Mouse (Mus musculus): ENCODE measurements around the gene S100a11. TPM values are rescaled to one million over a fixed set of nuclear protein-coding genes. Genes with fewer than 3 reads are reported as not detected.

S100a11 gene
- polyA plus RNA-seq, 1 experiment from 2014 or later = 2,093 TPM

GRCm38 (mm10) chr3:93548541-93549266 is 28.4 kb downstream of the S100a11 start:
- DNase-seq (ENCODE audit: low spot score) (no peak), ATAC-seq (ENCODE audit: low FRiP score, low TSS enrichment) (no peak)
- H3K36me3 ChIP-seq (ENCODE audit: control insufficient read depth, insufficient read depth, low read length) = no peaks in the 10 kb centered on the region
- no peak overlapping the region for H3K4me3 ChIP-seq (ENCODE audit: low read depth, low read length)
- H3K9ac ChIP-seq (ENCODE audit: low read length) = no peak overlapping the region
- 57% methylated on average over 5 of the region's 6 CpGs for WGBS
- no peaks in the 10 kb centered on the region for H3K9me3 ChIP-seq (ENCODE audit: control insufficient read depth, low read length)
- no peaks in the 10 kb centered on the region for H3K27me3 ChIP-seq (ENCODE audit: control insufficient read depth, insufficient read depth, low read length)
- no peak overlapping the region for H3K4me2 ChIP-seq (replicated peaks; ENCODE audit: low read depth)
- H3K27ac ChIP-seq (replicated peaks) = no peak overlapping the region
- no peaks in the 10 kb centered on the region for H3K4me1 ChIP-seq (replicated peaks; ENCODE audit: control insufficient read depth, insufficient read depth)
- no peak for TF ChIP-seq CTCF (IDR thresholded peaks at IDR 0.05; ENCODE audit: low read depth)
- no peak for TF ChIP-seq EP300 (optimal IDR thresholded peaks at IDR 0.05)

- WGBS = 58% methylated on average over 4 of the region's 4 CpGs
Observed at GRCm38 (mm10) chr3:93549986-93550385, 29.7 kb downstream of the S100a11 start.

GRCm38 (mm10) chr3:93551950-93552901 is 31.9 kb downstream of the S100a11 start:
- Histone ChIP-seq H3K4me2 (replicated peaks; ENCODE audit: low read depth) (no peak overlapping the region), H3K9ac (ENCODE audit: low read length) (no peak overlapping the region), H3K4me3 (ENCODE audit: low read depth, low read length) (no peak overlapping the region), H3K4me1 (replicated peaks; ENCODE audit: control insufficient read depth, insufficient read depth) (peaks cover 5% of the 10 kb centered on the region; the same call in 1 of the 2 replicates), H3K27me3 (ENCODE audit: control insufficient read depth, insufficient read depth, low read length) (no peaks in the 10 kb centered on the region), H3K27ac (replicated peaks) (peak overlapping the region; percentile 30; the same call in 1 of the 2 replicates), H3K9me3 (ENCODE audit: control insufficient read depth, low read length) (no peaks in the 10 kb centered on the region), H3K36me3 (ENCODE audit: control insufficient read depth, insufficient read depth, low read length) (no peaks in the 10 kb centered on the region)
- WGBS = 81% methylated on average over 5 of the region's 5 CpGs
- ATAC-seq (ENCODE audit: low FRiP score, low TSS enrichment) = no peak
- TF ChIP-seq EP300 (optimal IDR thresholded peaks at IDR 0.05) = no peak
- DNase-seq (ENCODE audit: low spot score) = no peak

More at GRCm38 (mm10) chr3:93549986-93550385, 29.7 kb downstream of the S100a11 start:
- Histone ChIP-seq H3K9me3 (ENCODE audit: control insufficient read depth, low read length) (no peaks in the 10 kb centered on the region), H3K27ac (replicated peaks) (no peak overlapping the region), H3K9ac (ENCODE audit: low read length) (no peak overlapping the region), H3K27me3 (ENCODE audit: control insufficient read depth, insufficient read depth, low read length) (no peaks in the 10 kb centered on the region), H3K36me3 (ENCODE audit: control insufficient read depth, insufficient read depth, low read length) (no peaks in the 10 kb centered on the region), H3K4me1 (replicated peaks; ENCODE audit: control insufficient read depth, insufficient read depth) (peaks cover 3% of the 10 kb centered on the region; the same call in 1 of the 2 replicates), H3K4me2 (replicated peaks; ENCODE audit: low read depth) (no peak overlapping the region), H3K4me3 (ENCODE audit: low read depth, low read length) (no peak overlapping the region)
- TF ChIP-seq CTCF (IDR thresholded peaks at IDR 0.05; ENCODE audit: low read depth) = no peak
- TF ChIP-seq EP300 (optimal IDR thresholded peaks at IDR 0.05) = no peak
- DNase-seq (ENCODE audit: low spot score) (no peak), ATAC-seq (ENCODE audit: low FRiP score, low TSS enrichment) (no peak)

GRCm38 (mm10) chr3:93553311-93553710 is 33.0 kb downstream of the S100a11 start:
- Histone ChIP-seq H3K4me2 (replicated peaks; ENCODE audit: low read depth) (no peak overlapping the region), H3K9ac (ENCODE audit: low read length) (no peak overlapping the region), H3K9me3 (ENCODE audit: control insufficient read depth, low read length) (no peaks in the 10 kb centered on the region), H3K4me3 (ENCODE audit: low read depth, low read length) (no peak overlapping the region), H3K36me3 (ENCODE audit: control insufficient read depth, insufficient read depth, low read length) (no peaks in the 10 kb centered on the region), H3K27me3 (ENCODE audit: control insufficient read depth, insufficient read depth, low read length) (no peaks in the 10 kb centered on the region), H3K27ac (replicated peaks) (no peak overlapping the region), H3K4me1 (replicated peaks; ENCODE audit: control insufficient read depth, insufficient read depth) (peaks cover 5% of the 10 kb centered on the region; the same call in 1 of the 2 replicates)
- TF ChIP-seq CTCF (IDR thresholded peaks at IDR 0.05; ENCODE audit: low read depth) = no peak
- TF ChIP-seq EP300 (optimal IDR thresholded peaks at IDR 0.05) = no peak
- WGBS = 87% methylated on average over 2 of the region's 2 CpGs
- ATAC-seq (ENCODE audit: low FRiP score, low TSS enrichment) (no peak), DNase-seq (ENCODE audit: low spot score) (no peak)

GRCm38 (mm10) chr3:93553765-93554378 is 33.6 kb downstream of the S100a11 start:
- H3K27ac ChIP-seq (replicated peaks) = peak overlapping the region; percentile 95
- H3K27me3 ChIP-seq (ENCODE audit: control insufficient read depth, insufficient read depth, low read length) = no peaks in the 10 kb centered on the region
- no peaks in the 10 kb centered on the region for H3K36me3 ChIP-seq (ENCODE audit: control insufficient read depth, insufficient read depth, low read length)
- WGBS = 29% methylated on average over 9 of the region's 9 CpGs
- TF ChIP-seq CTCF (IDR thresholded peaks at IDR 0.05; ENCODE audit: low read depth) (no peak), EP300 (optimal IDR thresholded peaks at IDR 0.05) (no peak)
- H3K4me1 ChIP-seq (replicated peaks; ENCODE audit: control insufficient read depth, insufficient read depth) = peaks cover 5% of the 10 kb centered on the region; the same call in 1 of the 2 replicates
- H3K4me3 ChIP-seq (ENCODE audit: low read depth, low read length) = no peak overlapping the region
- ATAC-seq (ENCODE audit: low FRiP score, low TSS enrichment) (no peak), DNase-seq (ENCODE audit: low spot score) (no peak)
- no peaks in the 10 kb centered on the region for H3K9me3 ChIP-seq (ENCODE audit: control insufficient read depth, low read length)
- H3K9ac ChIP-seq (ENCODE audit: low read length) = no peak overlapping the region
- peak overlapping the region; percentile 76; the same call in 1 of the 2 replicates for H3K4me2 ChIP-seq (replicated peaks; ENCODE audit: low read depth)
